Mouse (Mus musculus) brown adipose tissue, adult 24 weeks (tissue): ENCODE data around the gene Lhx4. TPM values are rescaled to one million over a fixed set of nuclear protein-coding genes. Genes with fewer than 3 reads are reported as not detected.

Experiments
- H3K27ac ChIP-seq: fragments of 200-500 bp; replicated peaks from 2 replicates; pipeline ENCODE4 v1.5.1; 2012; ENCODE audit warnings: low read depth, mild to moderate bottlenecking, low read length
- H3K4me1 ChIP-seq: fragments of 200-500 bp; 2 replicates; pipeline ENCODE4 v1.6.1; 2012; ENCODE audit warnings: low read length, mixed read lengths; ENCODE audit not compliant: control insufficient read depth, insufficient read depth, insufficient read length
- H3K4me3 ChIP-seq: fragments of 200-500 bp; 2 replicates; pipeline ENCODE4 v1.5.1; 2012; ENCODE audit warnings: low read depth, mild to moderate bottlenecking, low read length, moderate library complexity; ENCODE audit not compliant: insufficient read depth
- polyA plus RNA-seq: library from polyadenylated mRNA; stranded (reverse); fragments of >200 nt; gene quantifications from 2 replicates; pipeline ENCODE4 v1.2.4, GENCODE M21; 2012; ENCODE audit not compliant: missing spikeins, insufficient read depth, insufficient read length

Gene Lhx4
- polyA plus RNA-seq = not detected in 2 replicates

DNA sequence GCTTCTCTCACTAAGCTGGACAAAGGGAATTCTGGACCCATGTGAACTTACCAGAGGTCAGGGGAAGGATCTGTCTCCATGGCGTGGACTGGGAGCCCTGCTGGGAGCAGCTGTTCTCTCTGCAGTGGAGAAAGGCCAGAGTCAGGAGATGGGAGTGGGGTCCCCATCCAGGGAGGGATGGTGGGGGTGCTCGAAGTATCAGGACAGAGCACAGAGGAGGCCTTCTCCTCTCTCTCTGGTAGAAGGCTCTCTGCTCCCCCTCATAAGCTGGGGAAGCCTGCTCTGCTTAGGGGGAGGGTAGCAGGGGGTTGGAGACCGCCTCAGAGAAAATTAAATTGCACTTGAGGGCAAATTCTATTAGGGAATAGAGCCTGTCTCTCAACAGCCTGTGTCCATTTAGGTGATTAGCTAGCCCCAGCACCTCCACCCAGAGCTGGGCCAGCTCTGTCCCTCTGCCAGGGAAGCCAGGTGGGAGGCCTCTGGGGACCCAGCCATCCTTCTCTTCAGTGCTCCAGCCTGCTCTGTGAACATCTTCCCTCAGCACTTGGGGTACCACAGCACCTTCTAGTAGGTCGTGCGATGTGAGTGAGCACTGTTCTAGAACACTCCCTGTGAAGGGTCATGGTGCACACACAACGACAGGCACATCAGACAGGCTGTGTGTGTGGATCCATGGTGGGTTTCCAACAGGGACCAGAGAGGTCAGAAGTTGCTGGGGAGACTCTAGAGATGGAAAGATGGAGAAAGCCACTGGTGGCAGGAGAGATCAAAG lies at the start of gene Lhx4:
Gene Lhx4, minus strand, starts transcription at position 201 of the 772 bp plus-strand sequence.
- H3K4me1 ChIP-seq = no peaks in the 10 kb centered on the region
- no peak within 1 kb of the TSS for H3K4me3 ChIP-seq
- H3K27ac ChIP-seq = no peak within 1 kb of the TSS

DNA sequence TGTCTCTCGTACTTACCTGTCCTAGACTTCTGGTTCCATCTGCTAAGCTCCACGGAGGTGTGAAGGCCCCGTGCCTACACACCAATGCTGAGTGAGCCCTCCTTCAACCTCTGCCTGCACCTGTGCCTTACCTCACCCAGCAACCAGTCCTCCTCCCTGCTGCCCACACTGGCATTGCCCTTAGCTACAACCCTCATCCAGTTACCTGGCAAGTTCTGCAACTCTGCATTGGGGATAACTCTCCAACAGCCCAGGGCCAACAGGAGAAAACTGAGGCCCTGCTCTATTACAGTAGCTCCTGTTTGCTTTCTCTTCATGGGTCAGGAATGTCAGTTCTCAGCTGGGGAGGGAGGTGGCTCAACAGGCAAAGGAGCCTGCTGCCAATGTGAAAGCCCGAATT lies 46.5 kb upstream of the Lhx4 start:
- Histone ChIP-seq H3K27ac (no peak overlapping the region), H3K4me1 (peaks cover 10% of the 10 kb centered on the region), H3K4me3 (no peak overlapping the region)

DNA sequence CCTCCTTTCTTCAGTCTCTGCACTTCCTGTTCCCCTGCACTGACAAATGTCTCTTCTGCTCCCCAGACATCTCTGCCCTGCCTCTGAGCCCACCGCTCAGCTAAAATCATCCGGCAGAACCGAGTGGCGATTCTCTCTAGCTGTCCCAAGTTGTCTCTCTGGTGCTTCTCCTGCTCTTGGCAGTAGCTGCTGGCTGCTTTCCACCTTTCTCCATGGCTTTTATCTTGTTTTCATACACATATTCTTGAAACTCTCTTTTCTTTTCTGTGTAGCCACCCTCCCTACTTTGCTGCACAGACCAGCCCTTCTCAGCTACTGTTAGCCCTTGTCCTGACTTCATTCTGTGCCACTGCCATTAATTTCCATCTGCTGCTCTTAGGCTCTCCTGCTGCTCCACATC lies 45.9 kb upstream of the Lhx4 start:
- peaks cover 10% of the 10 kb centered on the region for H3K4me1 ChIP-seq
- no peak overlapping the region for H3K4me3 ChIP-seq
- no peak overlapping the region for H3K27ac ChIP-seq

GRCm38 (mm10) chr1:155796757-155797405 lies 45.4 kb upstream of the Lhx4 start:
- H3K4me3 ChIP-seq = no peak overlapping the region
- peaks cover 10% of the 10 kb centered on the region for H3K4me1 ChIP-seq
- no peak overlapping the region for H3K27ac ChIP-seq

- H3K4me1 ChIP-seq = peaks cover 7% of the 10 kb centered on the region
- no peak overlapping the region for H3K27ac ChIP-seq
Observed at GRCm38 (mm10) chr1:155795791-155796233, 44.3 kb upstream of the Lhx4 start.

DNA sequence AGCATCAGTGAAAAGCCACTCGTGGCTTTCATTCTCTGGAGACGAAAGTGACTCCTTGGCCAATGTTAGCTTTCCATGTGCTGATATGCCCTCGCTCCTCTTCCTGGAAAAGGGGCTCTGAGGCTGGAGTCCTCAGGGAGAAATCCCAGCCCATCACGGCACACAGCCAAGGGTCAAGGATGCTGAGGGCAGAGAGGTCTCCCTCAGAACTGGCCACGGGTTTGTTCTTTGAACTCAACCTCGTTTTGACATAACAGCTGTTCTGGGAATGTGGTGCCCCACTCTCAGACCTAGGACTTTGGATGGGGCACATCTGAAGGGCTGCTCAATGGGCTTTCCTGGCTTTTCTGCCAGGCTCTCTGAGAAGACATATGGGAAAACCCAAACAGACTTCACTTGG lies 43.4 kb upstream of the Lhx4 start:
- no peaks in the 10 kb centered on the region for H3K4me1 ChIP-seq
- no peak overlapping the region for H3K4me3 ChIP-seq
- no peak overlapping the region for H3K27ac ChIP-seq

More at GRCm38 (mm10) chr1:155795791-155796233, 44.3 kb upstream of the Lhx4 start:
- H3K4me3 ChIP-seq = no peak overlapping the region

DNA sequence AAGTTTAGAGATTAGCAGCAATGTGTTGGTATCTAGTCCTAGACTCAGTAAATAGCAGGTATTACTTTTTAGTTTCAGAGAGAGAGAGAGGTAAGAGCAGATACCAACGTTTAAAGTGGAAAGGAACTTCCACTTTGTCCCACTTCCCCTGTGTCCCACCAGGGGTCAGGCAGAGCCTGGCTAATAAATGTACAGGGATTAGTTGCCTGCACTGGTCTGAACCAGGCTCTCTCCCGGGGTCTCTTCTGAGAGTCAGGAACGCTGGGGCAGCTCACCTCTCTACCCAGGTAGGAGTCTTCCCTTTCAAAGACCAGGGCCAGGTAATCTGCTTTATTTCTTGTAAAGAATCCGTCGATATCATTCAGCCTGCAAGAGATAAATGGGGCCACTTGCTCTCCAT lies 40.4 kb upstream of the Lhx4 start:
- H3K27ac ChIP-seq = no peak overlapping the region
- no peak overlapping the region for H3K4me3 ChIP-seq
- H3K4me1 ChIP-seq = no peaks in the 10 kb centered on the region

GRCm38 (mm10) chr1:155790111-155790974 lies 38.9 kb upstream of the Lhx4 start:
- no peaks in the 10 kb centered on the region for H3K4me1 ChIP-seq
- no peak overlapping the region for H3K4me3 ChIP-seq
- H3K27ac ChIP-seq = no peak overlapping the region

GRCm38 (mm10) chr1:155785886-155786285 lies 34.4 kb upstream of the Lhx4 start:
- no peak overlapping the region for H3K4me3 ChIP-seq
- no peak overlapping the region for H3K27ac ChIP-seq
- no peaks in the 10 kb centered on the region for H3K4me1 ChIP-seq

- no peak overlapping the region for H3K4me3 ChIP-seq
- H3K4me1 ChIP-seq = no peaks in the 10 kb centered on the region
Observed at GRCm38 (mm10) chr1:155784343-155785205, 33.1 kb upstream of the Lhx4 start.

DNA sequence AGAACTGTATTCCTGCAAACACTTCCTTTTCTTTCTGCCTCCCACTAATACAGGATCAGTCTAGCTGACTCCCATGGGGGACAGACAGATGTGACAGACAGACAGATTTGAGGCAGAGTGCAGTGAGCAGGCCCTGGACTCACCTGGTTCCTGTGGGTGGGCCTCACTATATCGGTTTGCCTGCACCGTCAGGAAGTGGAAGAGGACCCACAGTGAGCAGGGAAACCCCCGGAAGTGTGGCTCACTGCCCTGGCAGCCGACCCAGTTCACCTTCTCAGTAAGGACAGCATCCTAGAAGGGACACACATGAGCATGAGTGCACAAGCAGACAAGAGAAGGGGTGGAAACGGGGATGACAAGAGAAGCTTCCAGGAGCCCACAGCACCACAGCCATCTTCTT lies 30.9 kb upstream of the Lhx4 start:
- Histone ChIP-seq H3K4me3 (no peak overlapping the region), H3K27ac (no peak overlapping the region), H3K4me1 (no peaks in the 10 kb centered on the region)

More at GRCm38 (mm10) chr1:155784343-155785205, 33.1 kb upstream of the Lhx4 start:
- H3K27ac ChIP-seq = no peak overlapping the region

DNA sequence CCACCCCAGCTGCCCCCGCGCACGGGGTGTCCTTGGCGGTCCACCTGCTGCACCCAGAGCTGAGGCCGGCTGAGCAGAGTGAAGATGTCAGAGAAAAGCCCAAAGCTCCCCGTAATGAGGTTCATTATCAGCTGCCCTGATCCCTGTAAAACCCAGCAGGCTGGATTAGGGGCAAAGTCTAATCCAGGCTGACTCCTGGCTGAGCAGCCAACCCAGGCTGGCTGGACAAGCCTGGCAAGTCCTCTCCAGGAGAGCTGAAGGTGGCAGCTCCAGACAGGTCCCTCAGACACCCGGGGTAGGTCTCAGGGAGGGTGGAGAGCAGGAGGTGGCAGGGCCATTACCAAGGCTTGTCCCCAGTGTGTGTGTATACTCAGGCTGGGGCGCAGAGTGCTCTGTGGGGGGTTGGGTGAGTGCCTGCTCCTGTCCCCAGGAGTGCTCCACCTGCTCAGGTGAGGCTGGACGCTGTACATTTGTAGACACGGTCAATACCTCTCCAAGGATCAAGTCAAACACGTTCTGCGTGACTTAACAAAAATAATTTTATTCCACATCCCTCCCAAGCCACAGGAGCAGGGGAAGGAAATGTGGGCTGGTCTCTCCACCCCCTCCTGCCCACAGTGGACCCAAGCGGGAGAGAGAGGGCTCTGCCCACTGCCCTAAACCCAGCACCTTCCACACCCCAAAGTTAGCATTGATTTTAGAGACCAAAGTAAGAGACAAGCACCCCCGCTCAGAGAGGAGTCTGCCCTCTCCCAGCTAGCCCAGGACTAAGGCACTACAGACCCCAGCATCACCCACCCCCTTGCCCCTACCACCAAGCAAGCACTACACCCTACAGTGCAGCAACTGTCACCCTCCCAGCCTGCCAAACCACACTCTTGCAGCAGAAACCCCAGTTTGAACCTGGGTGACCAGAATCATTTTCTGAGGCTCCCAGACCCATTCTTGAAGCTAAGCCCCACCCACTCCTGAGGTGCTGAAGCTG lies 26.4 kb upstream of the Lhx4 start:
- no peaks in the 10 kb centered on the region for H3K4me1 ChIP-seq

DNA sequence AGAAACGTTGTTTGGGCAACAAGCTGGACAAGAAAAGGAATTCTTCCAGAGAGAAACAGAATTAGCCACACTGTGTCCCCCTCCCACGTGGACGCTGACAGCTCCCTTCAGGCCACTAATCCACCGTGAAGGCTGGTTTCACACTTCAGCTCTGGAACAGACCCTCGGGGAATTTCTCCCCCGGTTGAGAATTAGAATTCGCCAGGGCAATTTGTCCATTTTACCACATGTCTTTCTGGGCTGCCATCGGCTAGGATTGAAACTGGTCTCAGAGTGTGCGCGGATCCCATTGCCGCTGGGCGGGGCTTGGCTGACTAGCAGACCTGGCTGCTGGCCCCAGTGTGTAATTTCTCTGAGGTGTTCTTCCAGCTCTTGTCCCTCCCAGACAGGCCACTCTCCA lies 7.7 kb upstream of the Lhx4 start:
- no peak overlapping the region for H3K4me3 ChIP-seq
- no peak overlapping the region for H3K27ac ChIP-seq
- H3K4me1 ChIP-seq = no peaks in the 10 kb centered on the region

More for the DNA sequence above, 26.4 kb upstream of the Lhx4 start:
- H3K27ac ChIP-seq = no peak overlapping the region
- no peak overlapping the region for H3K4me3 ChIP-seq
